31 mouse cellular contexts compared by ENCODE assay signal in genomic region chr19:53408398-53408797, GRCm38 (mm10). TPM values are rescaled to one million over a fixed set of nuclear protein-coding genes. Genes with fewer than 3 reads are reported as not detected.
DNase-seq lines count a peak whose midpoint lies in the region; ATAC-seq lines count a peak whose summit lies in the region.
"Had no signal": no experiment of that assay in that cellular context is flagged by ENCODE, and none has a peak within 500 bp of the region (broad histone marks: within the 10 kb centered on the region; RNA-seq: fewer than 3 reads in every experiment).

No protein-coding gene starts in this region.

- H3K4me1 ChIP-seq in lung, embryonic 16.5 days (replicated peaks; ENCODE audit: control insufficient read depth, insufficient read depth, low read length), result peaks cover 3% of the 10 kb centered on the region

- WGBS in lung, embryonic 16.5 days, result 60% methylated on average over 8 of the region's 8 CpGs

- no peak overlapping the region for H3K4me3 ChIP-seq in lung, embryonic 16.5 days (ENCODE audit: low read length)
- H3K4me3 ChIP-seq: erythroblast, embryonic 14.5 days; forebrain, embryonic 13.5 days; limb, embryonic 13.5 days; liver, embryonic 13.5 days; megakaryocyte, embryonic 14.5 days; midbrain, embryonic 13.5 days; stomach, embryonic 15.5 days had no signal

- H3K4me2 ChIP-seq in lung, embryonic 16.5 days (ENCODE audit: low read depth, low read length), result no peak overlapping the region
- H3K4me2 ChIP-seq: forebrain, embryonic 13.5 days; limb, embryonic 13.5 days; liver, embryonic 13.5 days; midbrain, embryonic 13.5 days; stomach, embryonic 15.5 days had no signal

- H3K27ac ChIP-seq in lung, embryonic 16.5 days (ENCODE audit: low read length), result no peak overlapping the region
- H3K27ac ChIP-seq: forebrain, embryonic 13.5 days; hindbrain, postnatal 0 days; limb, embryonic 13.5 days; liver, embryonic 13.5 days; midbrain, embryonic 13.5 days; stomach, embryonic 15.5 days had no signal

- no peaks in the 10 kb centered on the region for H3K36me3 ChIP-seq in lung, embryonic 16.5 days (ENCODE audit: control insufficient read depth, insufficient read depth, low read length)
- H3K36me3 ChIP-seq: limb, embryonic 13.5 days; liver, embryonic 13.5 days; midbrain, embryonic 13.5 days; stomach, embryonic 15.5 days had no signal

- no peaks in the 10 kb centered on the region; the same call in 1 of the 2 replicates for H3K9me3 ChIP-seq in lung, embryonic 16.5 days (ENCODE audit: control insufficient read depth, low read length)
- H3K9me3 ChIP-seq: forebrain, embryonic 13.5 days; limb, embryonic 13.5 days; liver, embryonic 13.5 days; megakaryocyte, embryonic 14.5 days; stomach, embryonic 15.5 days had no signal

- H3K9ac ChIP-seq in lung, embryonic 16.5 days (ENCODE audit: low read length), result no peak overlapping the region
- H3K9ac ChIP-seq: forebrain, embryonic 13.5 days; limb, embryonic 13.5 days; liver, embryonic 13.5 days; midbrain, embryonic 13.5 days; stomach, embryonic 15.5 days had no signal

- DNase-seq in adrenal gland, adult 2 months, result peak; percentile 67
- DNase-seq in adrenal gland, postnatal 25 days, result no peak
- DNase-seq in lung, postnatal 10 days, result no peak
- peak; percentile 73 for DNase-seq in induced T-regulatory cell, adult 2 months (ENCODE audit: low read depth)
- no peak for DNase-seq in spleen, postnatal 4 days (ENCODE audit: low spot score in 2 of 2)
- no peak for DNase-seq in kidney, postnatal 4 days
- DNase-seq: B cell, adult 2 months; cerebellum, adult 11-12 months; cerebellum, postnatal 14 days; kidney, postnatal 36 days; liver, embryonic 13.5 days; thymus, adult 18-20 months; thymus, postnatal 4 days had no signal

- 0 out of 2 replicates have a peak, but pooled peaks have one; percentile 26 for ATAC-seq in lung, embryonic 16.5 days (ENCODE audit: low read depth)
- ATAC-seq in CD4-positive, CD25-positive, alpha-beta regulatory T cell, adult 4 months, result peak; percentile 23
- ATAC-seq: forebrain, embryonic 13.5 days; hindbrain, postnatal 0 days; intestine, postnatal 0 days; midbrain, embryonic 13.5 days had no signal

- H3K27me3 ChIP-seq in lung, embryonic 16.5 days (ENCODE audit: control insufficient read depth, insufficient read depth, low read depth, low read length), result no peaks in the 10 kb centered on the region
- H3K27me3 ChIP-seq: forebrain, embryonic 13.5 days; limb, embryonic 13.5 days; liver, embryonic 13.5 days; midbrain, embryonic 13.5 days; stomach, embryonic 15.5 days had no signal

RNA-seq across cellular contexts. Expression of gene Smndc1, which starts 18.0 kb away (rescaled TPM):
- 10 to 100 TPM; 38.1 to 48.6 TPM for total RNA-seq in adrenal gland, adult 2 months (2021)
- 1.2 TPM in 2 replicates for polyA plus RNA-seq in adrenal gland, adult 2 months (2012; rRNA removed)
- 44.9 and 49.6 TPM in 2 replicates for total RNA-seq in adrenal gland, postnatal 25 days (2021)
- polyA plus RNA-seq in lung, embryonic 16.5 days (2015; fragmentation: Nextera tagmentation; extraction: Ambion mirVana), result 35.5 and 42.3 TPM in 2 replicates
- 10 to 100 TPM; 32.0 to 32.3 TPM for polyA plus RNA-seq in CD4-positive, CD25-positive, alpha-beta regulatory T cell, adult 4 months (2017; shearing (Covaris generic))

RNA-seq across cellular contexts. Expression of gene Gm10197, which starts 36.8 kb away (rescaled TPM):
- total RNA-seq in adrenal gland, adult 2 months (2021), result not detected
- polyA plus RNA-seq in adrenal gland, adult 2 months (2012; rRNA removed), result not detected in 2 replicates
- total RNA-seq in adrenal gland, postnatal 25 days (2021), result not detected in 2 replicates
- 3.8 TPM in 1 of 2 replicates, not detected in the other for polyA plus RNA-seq in lung, embryonic 16.5 days (2015; fragmentation: Nextera tagmentation; extraction: Ambion mirVana)
- not detected for polyA plus RNA-seq in CD4-positive, CD25-positive, alpha-beta regulatory T cell, adult 4 months (2017; shearing (Covaris generic))
- total RNA-seq: gastrocnemius, adult 8-10 months; hematopoietic stem cell, adult 5-6 weeks; hindbrain, postnatal 0 days; left cerebral cortex, postnatal 25 days; monocyte, adult 5-6 weeks had no signal
- polyA plus RNA-seq: embryonic facial prominence, embryonic 11.5 days; erythroblast, embryonic 14.5 days; forebrain, embryonic 13.5 days; gonadal fat pad, adult 2 months; hindbrain, postnatal 0 days; intestine, postnatal 0 days; limb, embryonic 13.5 days; liver, embryonic 13.5 days; midbrain, embryonic 13.5 days; neural tube, embryonic 11.5 days; spleen, adult 2 months had no signal

Comparison
In these comparisons a context has a peak if more than half of its experiments do, and no peak if none do; other contexts are left out.
1. DNase-seq: peak in adrenal gland, adult 2 months (single experiment) and induced T-regulatory cell, adult 2 months (single experiment); none in adrenal gland, postnatal 25 days (single experiment), lung, postnatal 10 days (single experiment), spleen, postnatal 4 days (0 of 2) and kidney, postnatal 4 days (0 of 2).
2. RNA of gene Smndc1, which starts 18.0 kb away (polyA plus RNA-seq): 35.5 to 42.3 TPM in lung, embryonic 16.5 days and 32.0 to 32.3 TPM in CD4-positive, CD25-positive, alpha-beta regulatory T cell, adult 4 months; 1.2 TPM in adrenal gland, adult 2 months; every median in the first group is over 10 times any median in the second.